Mouse (Mus musculus): Measurements from ENCODE around the gene Gm27179. TPM values are rescaled to one million over a fixed set of nuclear protein-coding genes. Genes with fewer than 3 reads are reported as not detected.

Gm27179 gene
- not detected for polyA plus RNA-seq (2017; shearing (Covaris generic))

GRCm38 (mm10) chr14:69512449-69512848, at the start of gene Gm27179:
Gene Gm27179, minus strand, starts transcription at chr14:69512549.

GRCm38 (mm10) chr14:69555110-69555831, 42.9 kb upstream of the Gm27179 start, which contains the start of gene Entpd4b:
Gene Entpd4b, plus strand, starts transcription at chr14:69555424.

DNA sequence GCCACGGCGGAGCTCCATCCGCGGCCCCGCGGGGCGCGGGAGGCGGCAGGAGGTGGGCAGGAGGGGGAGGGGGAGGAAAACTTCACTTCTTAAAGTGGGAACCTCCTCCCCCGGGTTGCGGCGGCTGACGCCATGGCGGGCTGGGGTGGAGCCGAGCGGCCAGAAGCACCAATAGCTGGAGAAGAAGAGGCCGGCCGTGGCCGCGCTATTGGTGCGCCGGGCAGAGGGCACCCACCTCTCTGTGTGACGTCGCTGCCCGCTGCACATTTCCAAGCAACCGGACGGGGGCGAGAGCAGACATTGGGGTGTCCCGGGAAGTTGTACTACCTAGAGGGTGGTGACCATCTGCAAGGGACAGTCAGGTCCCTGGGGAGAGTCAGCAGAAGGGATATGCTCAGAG, 9.2 kb downstream of the Gm27179 start, which contains the start of gene Gm16867:
Gene Gm16867 (minus strand): TSS at position 189 of the 400 bp plus-strand sequence.

Other genes with a start within 250 kb of the Gm27179 start
- gene Synb, start 218.2 kb downstream of the Gm27179 start, polyA plus RNA-seq (2017; shearing (Covaris generic)), result 0.11 TPM
- gene Gm16867, start 9.2 kb downstream of the Gm27179 start, polyA plus RNA-seq (2017; shearing (Covaris generic)), result 4.8 TPM
- 28.2 TPM for gene Entpd4b, start 42.9 kb upstream of the Gm27179 start, polyA plus RNA-seq (2017; shearing (Covaris generic))

Measured in naive thymus-derived CD4-positive, alpha-beta T cell, adult 5 months (primary cell).